Mouse (Mus musculus): ENCODE measurements at regions not wholly inside any gene's neighbourhood (a gene's known extent, or its start where the extent isn't known, plus 50 kb on each side); places are given as distances from the start of the nearest gene placed in this dataset.
A peak's percentile ranks its signal among the peaks of the same experiment; 100 is the strongest.

DNA sequence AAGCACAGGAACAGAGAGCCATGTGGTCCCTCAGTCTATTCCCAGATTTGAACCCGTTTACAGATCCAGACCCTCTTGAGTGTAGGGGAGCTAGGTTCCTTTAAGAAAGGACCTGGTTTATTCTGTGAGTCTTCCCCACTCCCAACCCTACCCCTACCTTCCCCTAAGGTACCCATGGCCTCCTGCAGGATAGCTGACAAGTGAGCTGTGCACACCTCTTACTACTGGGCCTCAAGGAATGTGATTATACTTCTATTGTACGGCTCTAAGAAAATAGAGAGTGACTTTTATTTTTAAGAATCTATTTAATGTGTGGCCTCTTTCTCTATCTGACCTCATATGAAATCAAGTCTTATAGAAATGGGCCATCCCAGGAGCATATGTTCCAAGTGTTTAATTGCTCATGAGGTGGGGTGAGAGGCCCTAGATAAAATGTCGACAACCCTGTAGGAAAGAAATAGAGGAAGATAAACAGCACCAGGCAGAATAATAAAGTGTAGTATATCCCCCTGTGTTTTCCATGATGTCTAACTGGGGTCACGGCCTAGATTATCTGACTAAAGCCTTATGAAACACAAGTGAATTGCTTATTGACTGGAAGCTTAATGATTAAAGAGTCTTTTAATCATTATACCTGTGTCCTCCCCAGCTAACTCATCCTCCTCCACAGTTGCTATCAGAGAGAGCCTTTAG lies 145.7 kb upstream of the Cdh5 start:
- DNase-seq (ENCODE audit: low read depth), result no peak

DNA sequence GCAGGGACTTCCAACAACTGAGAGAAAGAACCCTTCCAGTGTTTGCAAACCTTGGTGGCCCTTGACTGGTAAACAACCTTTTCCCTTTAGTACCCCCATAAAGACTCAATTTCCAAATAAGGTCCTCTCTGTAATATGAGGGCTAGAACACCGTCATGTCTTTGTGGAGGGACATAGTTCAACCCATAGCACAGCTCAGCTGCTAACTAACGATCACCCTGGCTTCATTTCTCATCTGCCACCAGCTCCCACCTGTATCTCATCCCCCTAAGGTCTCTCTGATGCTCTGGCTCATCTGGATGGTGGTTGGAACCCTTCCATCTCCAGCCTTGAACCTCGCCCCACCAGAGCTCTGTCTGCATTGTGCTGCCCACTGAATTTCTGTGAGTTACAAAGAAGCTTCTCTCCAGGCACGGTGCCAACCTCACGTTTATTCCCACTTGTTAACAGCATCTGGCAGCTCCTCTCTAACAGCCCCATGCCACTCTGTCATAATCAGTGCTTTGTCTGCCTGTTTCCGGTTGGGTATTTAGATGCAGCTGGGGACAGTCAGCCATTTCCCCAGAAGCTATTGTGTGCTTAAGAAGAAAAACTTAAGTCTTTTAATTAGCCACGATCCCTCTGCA lies 137.0 kb upstream of the Cdh5 start:
- DNase-seq (ENCODE audit: low read depth), result no peak

DNA sequence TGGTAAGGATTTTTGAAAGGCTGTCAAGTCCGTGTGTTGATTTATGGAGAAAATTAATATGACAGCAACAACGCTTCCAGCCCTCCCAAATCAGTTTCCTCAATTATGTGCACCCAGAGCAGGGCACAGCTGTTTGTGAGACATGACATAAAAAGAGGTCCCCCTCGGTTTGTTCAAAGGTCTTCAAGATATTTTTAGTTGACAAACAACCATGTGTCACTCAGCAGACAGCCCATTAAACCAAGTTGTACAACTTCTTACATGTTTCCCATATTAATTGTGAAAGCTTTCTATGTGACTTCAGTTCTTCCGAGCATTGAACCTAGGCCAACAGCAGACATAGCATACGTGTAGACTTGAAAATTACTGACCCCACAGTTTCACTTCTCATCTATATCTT lies 131.5 kb upstream of the Cdh5 start:
- DNase-seq (ENCODE audit: low read depth), result no peak

DNA sequence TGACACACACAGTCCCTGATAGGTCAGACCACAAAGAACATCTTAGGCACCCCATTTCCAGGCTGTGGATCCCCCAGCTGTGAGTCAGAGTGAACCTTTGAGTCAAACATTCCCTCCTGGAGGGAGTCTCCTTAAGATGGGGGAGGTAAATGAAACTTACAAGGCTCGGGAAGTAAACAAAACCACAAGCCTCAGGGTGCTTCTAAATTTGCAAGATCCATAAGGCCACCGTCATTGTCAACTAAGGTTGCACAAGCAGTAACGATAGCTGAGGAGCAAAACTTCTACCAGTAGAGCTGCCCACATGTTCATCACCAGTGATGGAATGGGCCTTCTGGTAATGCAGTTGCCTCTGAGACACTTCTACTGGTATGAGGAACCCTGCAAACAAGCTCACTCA lies 130.9 kb upstream of the Cdh5 start:
- DNase-seq (ENCODE audit: low read depth), result no peak

DNA sequence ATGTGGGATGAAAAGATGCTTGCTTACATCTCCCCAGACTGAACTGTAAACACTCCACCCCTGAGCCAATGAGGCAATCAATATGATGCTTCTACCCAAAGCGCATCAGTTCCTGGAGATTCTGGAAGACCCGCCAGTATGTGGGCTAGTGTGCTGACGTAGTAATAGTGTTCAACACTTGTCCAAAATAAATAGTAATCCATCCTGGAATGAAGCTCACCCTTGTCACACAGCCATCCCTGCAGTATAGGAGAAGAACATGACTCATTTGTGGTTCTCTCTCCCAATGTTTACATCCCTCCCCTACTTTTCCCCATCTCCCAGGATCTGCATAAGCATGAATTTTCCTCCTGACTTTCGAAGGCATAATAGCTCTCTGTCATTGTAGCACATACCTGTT lies 130.5 kb upstream of the Cdh5 start:
- no peak for DNase-seq (ENCODE audit: low read depth)

DNA sequence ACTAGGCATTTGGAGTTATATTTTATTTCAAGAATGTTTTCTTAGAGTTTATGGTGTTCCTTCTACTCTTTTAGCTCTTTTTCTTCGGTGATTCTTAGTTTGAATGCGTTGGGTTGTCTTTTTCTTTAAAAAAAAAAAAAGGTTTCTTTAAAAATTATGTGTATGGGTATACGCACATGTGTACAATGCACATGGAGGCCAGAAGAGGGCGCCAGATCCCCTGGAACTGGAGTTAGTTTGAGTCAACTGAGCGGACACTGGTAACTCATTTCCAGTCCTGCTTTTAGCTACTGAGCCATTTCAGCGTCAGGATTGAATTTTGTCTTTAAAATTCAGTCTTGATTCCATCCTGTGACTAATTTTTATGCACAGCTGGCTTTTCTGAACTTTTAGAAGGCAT lies 124.9 kb upstream of the Cdh5 start:
- DNase-seq (ENCODE audit: low read depth), result no peak

DNA sequence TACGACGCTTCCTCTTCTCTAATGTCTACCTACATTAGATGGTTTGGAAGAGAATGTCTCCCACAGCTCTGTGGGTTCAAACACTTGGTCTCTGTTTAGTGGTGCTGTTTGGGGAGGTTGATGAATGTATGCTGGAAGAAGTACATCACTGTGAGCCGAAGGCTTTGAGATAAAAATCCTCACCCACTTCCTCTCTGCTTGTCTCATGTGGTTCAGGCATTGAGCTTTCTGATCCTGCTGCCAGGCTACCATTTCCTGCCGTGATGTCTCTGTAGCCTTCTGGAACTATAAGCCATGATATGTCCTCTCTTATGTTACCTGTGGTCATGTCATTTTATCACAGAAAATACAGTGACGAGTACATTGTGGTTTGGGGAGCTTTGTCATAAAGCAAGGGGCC lies 122.5 kb upstream of the Cdh5 start:
- peak; percentile 73 for DNase-seq (ENCODE audit: low read depth)

DNA sequence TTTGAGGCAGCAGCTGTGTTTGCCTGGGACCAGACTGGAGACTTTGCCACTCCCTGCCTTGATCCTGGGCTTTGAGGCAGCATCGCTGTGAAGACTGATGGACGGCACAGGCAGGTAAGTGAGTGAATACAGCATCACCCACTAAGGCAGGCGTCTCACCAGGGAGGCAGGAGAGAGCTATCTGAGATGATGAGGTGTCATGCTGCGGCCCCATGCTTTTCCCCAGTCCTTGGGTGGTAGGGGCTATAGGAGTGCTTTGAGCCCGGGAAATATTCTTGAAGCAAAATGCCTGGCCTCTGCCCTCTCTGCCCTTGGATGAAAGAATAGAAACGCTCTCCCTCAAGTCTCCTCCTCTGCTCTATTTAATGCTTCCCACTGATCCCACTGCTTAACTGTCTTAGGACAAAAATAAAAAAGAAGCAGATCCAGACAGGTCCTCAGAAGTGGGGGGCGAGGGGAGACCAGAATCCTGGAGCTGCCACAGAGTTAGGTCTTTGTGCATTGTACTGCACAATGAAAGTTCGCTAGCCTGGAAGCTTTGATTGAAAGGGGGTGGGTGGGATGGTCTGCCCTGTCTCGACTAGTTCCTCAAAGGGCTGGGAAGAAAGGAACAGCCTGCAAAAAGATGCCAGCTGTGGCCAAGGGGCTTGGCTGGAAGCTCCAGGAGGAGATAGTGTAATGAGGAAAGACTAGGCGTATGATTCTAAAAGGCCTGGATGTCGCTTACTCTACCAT lies 117.4 kb upstream of the Cdh5 start:
- DNase-seq (ENCODE audit: low read depth), result no peak

DNA sequence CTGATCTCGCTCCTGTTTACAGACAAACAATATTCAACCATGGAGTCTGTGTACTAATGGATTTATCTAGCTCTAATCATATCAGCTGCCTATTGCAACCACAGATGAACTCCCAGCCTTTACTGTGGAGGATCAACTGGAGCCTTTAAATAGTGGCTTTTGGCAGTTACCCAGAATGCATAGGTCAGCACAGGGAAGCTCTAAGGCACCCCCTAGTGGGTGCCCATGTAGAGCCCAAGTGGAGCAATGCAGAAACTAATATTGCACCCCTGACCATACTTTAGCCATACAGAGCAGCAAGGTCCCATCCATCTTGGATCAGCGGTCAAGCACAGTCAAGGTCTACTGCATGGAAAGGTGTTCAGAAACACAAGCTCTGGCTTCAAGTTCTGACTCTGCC lies 115.8 kb upstream of the Cdh5 start:
- DNase-seq (ENCODE audit: low read depth), result no peak

DNA sequence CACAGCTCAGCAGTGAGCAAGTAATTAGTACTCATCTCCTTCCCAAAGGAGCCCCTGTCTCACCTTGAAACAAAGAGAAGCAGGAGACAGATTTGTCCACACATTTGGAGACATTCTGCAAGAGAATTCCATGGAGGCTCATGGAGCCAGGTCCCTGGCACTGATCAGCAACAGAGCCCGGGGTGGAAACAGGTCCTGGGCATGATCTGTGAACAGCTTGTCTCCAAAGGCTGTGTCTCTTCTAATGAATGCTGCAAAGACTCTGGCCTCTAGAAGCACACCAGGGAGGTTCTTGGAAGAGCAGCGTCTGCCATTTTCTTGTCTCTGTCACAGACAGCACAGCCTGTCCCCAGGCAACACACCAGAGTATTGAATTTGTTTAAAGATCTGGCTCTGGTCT lies 107.5 kb upstream of the Cdh5 start:
- DNase-seq (ENCODE audit: low read depth), result no peak

DNA sequence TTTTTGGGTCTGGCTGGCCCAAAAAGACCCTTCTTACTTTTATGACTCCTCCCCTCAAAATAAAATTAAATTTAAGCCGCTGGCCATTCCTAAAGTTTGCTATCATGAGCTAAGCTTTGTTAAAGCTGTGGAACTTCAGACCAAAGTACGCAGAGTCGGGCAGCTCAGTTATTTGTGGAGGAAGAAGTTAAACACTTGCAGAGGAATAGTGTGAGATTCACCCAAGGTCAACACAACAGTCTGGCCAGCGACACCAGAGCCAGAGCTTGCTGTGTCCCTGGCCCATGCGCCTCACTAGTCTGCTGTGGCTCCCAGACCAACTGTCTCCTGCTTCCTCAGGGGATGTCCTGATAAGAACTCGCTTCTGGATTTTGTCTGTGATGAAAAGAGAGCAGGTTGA lies 103.3 kb upstream of the Cdh5 start:
- DNase-seq (ENCODE audit: low read depth), result no peak

DNA sequence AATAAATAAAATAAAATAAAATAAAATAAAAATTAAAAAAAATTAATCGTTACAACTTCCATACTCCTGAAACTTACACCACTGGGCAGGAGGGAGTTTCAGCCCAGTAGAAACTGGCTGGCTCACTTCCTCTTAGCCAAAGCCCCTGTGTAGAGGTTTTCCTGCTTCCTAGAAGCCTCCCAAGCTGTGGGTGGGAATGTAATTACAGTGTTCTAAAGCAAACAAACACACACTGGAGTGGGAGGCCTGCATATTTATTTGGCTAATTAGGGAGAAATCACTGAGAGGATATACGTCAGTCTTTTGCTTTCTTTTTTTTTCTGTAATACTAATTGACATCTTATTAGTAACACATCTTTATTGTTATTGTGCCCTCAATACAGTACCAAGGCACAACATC lies 94.2 kb upstream of the Cdh5 start:
- DNase-seq (ENCODE audit: low read depth), result no peak

DNA sequence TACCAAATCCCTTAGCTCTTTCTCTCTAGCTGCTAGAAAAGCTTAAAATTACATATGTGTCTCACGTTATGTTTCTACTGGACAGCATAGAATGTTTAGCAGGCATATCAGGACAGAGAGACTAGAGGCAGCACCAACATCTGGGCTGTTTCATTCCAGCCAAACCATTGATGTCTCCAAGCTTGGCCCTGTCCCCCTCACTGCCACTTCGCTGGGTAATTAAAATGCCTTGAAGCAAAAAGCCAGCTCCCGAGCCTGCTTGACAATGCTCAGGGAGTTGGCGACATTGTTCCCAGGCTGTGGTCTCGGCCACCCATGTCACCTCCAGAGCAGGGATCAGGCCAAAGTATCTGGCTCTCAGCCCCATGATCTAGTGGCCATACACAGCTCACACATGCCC lies 92.7 kb upstream of the Cdh5 start:
- DNase-seq (ENCODE audit: low read depth), result no peak

DNA sequence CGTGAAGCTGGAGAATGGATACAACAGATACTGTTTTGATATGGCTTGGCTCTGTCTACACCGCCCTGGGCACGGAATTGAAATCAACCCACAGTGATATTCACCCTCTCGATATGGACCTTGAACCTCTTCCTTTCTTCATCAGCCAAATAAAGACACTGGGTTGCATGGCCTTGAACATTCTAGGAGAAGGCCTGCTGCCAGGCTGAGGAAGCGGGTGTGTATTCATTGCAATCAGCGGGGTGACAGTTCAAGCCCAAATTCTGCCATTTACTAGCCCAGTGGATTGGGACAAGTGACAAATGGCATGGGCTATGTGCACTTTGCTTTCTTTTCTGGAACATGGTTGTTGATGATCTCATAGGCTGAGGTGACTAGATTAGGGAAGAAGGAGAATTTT lies 92.1 kb upstream of the Cdh5 start:
- DNase-seq (ENCODE audit: low read depth), result no peak

DNA sequence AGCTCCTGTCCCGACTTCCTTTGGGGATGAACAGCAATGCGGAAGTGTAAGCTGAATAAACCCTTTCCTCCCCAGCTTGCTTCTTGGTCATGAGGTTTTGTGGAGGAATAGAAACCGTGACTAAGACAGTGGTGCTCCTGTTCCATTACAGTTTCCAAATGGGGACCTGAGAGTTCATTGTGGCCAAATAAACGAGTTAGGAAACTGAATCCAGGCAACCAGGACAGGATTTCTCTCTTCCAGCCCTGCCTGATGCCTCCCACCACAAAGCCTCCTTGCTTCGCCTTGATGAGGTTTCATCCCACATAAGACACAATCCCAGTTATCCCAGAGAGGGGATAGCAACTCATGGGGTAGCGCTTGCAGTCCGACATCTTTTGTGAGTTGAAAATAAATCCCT lies 79.2 kb upstream of the Cdh5 start:
- DNase-seq (ENCODE audit: low read depth), result no peak

DNA sequence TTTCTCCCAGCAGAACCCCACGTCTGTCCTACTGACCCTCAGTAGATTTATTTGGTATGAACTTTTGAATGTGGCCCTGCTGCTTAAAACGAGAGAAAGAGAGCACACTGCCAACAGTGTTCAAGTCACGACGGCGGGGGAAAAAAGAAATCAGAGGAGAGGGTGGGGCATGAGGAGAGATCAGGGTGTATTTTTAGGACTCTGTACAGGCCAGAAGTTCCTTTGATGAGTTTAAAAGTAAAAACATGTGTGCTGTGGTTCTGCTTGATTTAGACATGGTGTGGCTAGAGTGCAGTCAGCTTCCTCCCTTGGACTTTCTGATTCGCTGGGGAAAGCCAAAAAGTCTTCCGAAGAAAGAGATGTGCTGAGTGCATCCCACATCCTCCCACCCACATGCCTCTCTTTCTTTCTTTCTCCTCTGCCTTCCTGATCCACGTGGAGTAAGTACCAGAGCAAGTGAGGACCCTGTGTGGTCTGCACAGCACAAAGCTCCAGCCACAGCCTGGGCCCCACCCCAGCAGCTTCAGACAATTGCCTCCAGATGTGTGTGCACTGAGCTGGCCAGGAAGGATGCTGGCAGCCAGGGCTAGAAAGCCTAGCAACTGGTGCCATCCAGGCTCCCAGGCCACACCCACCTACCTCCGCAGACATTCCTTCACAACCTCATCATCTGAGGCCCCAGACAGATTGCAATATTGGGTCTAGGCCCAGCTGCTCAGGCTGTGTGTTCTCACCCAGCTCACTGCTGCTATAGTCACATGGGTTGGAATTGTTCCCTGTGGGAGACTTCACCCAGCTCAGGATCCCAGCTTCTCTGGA lies 78.5 kb upstream of the Cdh5 start:
- no peak for DNase-seq (ENCODE audit: low read depth)

DNA sequence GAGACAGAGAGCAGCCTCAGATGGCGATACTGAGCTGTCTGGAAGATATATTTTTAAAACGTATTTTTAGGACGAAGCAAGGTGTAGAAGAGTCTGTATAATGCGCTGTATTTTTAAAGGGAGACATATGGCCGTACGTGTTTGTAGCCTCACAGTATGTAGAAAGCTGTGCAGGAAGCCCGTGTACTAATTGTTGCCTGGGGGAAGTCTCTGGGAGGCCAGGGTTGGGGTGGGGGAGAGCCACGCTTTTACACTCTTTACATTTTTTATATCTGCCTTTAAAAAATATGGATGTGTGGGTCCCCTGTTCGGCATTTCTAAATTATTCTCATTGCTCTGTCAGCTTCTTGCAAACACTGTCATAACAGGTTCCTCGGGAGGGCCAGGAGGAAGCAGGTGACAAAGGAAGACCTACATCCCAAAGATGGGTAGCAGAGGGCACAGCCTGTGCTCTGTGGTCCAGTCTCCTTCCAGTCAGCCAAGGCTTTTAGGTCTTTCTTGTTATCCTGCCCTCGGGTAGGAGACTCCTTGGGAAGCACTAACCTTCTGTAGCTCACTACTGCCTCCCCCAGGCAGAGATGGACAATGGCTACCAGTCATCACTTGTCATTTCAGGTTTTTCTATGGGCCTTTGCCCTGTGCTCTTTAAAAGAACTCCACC lies 74.1 kb upstream of the Cdh5 start:
- DNase-seq (ENCODE audit: low read depth), result no peak

DNA sequence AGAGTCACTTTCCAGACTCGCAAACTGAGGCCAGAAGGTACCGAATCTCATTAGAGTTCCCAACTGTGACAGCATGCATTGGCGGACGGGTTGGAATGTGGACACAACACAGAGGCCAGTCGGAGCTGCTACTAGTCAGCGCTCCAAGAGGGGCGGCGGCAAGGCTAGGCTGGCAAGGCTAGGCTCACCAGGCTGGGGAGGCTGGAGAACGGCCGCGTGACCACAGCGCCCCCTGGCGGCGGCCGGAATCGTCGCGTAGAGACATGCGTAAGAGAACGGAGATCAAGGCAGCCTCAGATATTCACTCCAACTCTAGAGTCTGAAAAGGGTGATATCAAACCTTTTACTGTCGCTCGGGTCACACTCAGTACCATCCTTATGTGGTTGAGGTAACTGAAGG lies 72.8 kb upstream of the Cdh5 start:
- DNase-seq (ENCODE audit: low read depth), result peak; percentile 74

DNA sequence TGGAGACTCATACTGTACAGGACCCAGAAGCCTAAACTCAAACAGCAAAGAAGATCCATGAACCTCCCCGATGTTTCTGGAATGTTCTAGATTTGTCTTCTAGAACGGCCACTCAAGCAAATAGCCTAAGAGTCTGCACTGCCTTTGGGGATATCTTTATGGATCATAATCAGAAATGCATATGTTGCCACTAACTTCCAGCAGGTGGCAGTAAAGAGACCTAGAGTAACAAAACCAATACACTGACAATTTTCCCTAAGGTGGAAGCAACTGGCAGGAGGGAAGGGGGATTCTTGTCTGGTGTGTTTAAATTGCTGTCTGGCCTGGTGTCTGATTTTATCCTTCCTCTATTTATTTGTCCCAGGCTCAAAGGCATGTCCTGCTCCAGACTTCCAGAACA lies 69.2 kb upstream of the Cdh5 start:
- DNase-seq (ENCODE audit: low read depth), result peak; percentile 72

DNA sequence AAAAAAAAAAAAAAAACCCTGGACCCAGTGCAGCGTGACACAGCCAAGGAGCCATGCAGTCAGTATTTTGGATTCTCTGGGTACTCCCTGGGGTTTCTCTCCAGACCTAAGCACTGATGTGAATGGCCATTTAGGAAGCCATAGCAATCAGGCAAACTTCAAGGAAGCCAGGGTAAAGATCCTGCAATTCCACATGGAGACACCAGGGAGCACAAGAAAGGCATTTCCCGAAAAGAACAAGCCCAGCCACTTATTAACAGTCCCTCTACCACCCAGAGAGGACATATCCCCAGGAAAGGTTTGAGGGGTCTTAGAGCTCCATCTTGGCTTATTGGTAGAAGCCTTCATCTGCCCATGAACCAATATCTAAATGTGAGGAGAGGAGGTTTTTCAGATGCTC lies 68.3 kb upstream of the Cdh5 start:
- no peak for DNase-seq (ENCODE audit: low read depth)

DNA sequence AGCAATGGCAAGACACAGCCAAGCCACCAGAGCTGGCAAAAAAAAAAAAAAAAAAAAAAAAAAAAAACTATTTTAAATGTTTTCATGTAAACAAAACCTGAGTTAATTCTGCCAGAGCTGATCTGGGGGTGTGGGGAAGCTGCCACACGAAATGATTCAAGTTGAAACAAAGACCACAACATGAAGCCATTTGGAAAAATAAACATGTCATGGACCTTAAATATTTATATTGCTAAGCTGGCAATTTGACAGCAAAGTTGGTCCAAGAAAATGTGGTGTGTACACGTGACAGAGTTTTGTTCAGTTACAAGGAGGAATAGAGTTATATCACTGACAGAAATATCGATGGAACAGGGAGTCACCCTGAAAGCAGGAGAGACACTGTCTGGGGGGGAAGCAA lies 67.1 kb upstream of the Cdh5 start:
- no peak for DNase-seq (ENCODE audit: low read depth)

Data from naive thymus-derived CD4-positive, alpha-beta T cell, adult 2 months (primary cell).